Mouse (Mus musculus): ENCODE results near the gene Zpbp2.

DNA sequence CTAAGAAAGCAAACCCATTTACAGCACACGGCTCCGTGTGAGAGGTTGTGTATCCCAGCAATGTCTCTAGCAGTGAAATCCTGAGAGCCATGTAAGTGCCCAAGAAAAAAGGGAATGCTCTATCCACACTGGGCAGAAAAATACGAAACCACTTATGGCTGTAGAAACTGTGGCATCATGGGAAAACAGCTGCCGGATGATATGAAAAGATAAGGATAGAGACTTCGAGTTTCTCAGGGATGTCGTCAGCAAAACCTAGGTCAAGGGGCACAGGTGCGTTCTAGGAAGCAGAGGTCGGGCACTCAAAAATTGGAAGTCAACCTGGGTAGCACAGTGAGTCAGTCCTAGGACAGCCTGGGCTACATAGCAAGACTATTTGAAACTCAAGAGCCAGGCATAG is 38.4 kb downstream of the Zpbp2 start:
- TF ChIP-seq CTCF (IDR thresholded peaks at IDR 0.05; ENCODE audit: extremely low read depth, insufficient read length, insufficient replicate concordance, low read depth, low read length) (no peak), POLR2A (IDR thresholded peaks at IDR 0.05; ENCODE audit: low read depth, low read length) (no peak)

Measured in small intestine, adult 2 months (tissue).